Mouse (Mus musculus): ENCODE results near the gene Qrich2. TPM values are rescaled to one million over a fixed set of nuclear protein-coding genes. Genes with fewer than 3 reads are reported as not detected.

Qrich2 gene
- not detected for polyA plus RNA-seq (2014; fragmentation: Illumina TruSeq; extraction: RNeasy Lipid Tissue Mini Kit (QIAGEN cat#74804); ENCODE audit: low replicate concordance)

DNA sequence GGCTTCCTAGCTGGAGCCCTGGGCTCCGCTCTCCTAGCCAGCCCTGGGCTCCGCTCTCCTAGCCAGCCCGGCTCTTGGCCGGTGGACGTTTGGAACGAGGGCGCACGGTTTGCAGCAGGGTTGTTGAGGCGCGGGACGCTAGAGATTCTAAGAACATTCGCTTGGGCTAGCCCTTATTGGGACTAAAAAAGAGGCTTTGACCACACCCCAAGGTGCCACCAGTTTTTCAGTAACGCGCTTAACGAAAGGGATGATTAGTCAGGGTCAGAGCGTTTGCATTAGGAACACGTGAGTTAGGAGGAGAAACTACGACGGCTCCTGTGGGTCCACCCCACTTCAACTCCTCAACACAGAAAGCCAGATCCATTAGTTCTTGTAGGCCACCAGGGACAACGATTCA is at the start of gene Qrich2:
Gene Qrich2, minus strand, starts transcription at position 101 of the 400 bp plus-strand sequence.

DNA sequence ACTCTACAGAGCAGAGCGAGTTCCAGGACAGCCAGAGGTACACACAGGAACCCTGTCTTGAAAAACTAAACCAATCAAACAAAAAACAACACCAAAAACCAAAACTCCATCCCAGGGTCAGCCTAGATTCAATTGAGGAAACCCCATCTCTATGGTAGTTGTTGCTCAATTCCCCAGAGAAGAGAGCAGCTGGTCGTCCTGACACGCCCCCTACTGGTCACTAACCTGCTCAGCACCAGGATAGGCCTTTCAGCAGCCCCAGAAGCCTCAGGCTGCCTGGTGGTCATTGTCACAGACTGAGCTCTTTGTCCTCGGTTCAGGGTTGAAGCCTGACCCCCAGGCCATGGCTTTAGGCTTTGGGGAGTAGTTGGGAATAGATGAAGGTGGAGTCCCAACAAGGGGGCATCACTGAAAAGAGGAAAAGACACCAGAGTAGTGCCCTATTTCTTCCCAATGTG is 27.8 kb upstream of the Qrich2 start, which contains the start of gene Prpsap1:
Gene Prpsap1, minus strand, starts transcription at position 408 of the 458 bp plus-strand sequence.

DNA sequence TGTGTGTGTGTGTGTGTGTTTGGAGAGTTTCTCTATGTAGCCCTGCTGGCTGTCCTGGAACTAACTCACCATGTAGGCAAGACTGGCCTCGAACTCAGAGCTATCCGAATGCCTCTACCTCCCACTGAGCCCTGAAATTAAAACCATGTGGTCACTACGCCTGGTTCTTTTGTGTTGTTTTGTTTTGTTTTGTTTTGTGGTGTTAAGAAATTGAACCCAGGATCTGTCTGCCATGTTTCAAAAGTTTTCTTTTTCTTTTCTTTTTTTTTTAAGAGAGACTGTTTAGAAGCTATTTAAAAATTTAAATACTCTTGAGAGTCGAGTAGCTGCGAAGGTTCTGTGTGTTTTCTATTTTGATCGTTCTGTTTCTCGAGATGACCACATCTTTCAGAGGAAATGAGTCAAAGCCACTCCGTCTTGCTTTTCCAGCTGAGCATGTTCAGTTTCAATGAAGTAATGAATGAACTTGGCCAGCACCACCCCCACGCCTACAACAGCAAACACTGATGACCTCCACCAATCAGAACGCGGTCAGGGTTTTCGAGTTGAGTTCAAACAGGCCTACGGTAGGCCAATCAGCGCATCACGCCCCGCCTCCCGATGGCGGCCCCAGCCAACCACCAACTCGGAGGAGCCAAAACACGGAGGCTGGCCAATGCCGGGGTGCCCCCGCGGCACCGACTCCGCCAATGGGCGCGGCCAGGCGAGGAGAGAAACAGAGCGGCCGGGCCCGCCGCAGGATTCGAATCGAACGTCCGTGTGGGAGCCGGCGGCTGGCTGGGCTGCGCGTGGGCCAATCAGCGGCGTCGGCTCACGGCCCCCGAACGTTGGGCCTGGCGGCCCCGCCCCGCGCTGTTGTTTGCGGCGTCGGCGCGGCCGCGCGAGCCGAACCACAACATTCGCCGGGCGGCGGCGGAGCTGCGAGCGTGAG is 32.4 kb downstream of the Qrich2 start, which contains the start of gene Ubald2:
Gene Ubald2, plus strand, starts transcription at position 739 of the 931 bp plus-strand sequence.

DNA sequence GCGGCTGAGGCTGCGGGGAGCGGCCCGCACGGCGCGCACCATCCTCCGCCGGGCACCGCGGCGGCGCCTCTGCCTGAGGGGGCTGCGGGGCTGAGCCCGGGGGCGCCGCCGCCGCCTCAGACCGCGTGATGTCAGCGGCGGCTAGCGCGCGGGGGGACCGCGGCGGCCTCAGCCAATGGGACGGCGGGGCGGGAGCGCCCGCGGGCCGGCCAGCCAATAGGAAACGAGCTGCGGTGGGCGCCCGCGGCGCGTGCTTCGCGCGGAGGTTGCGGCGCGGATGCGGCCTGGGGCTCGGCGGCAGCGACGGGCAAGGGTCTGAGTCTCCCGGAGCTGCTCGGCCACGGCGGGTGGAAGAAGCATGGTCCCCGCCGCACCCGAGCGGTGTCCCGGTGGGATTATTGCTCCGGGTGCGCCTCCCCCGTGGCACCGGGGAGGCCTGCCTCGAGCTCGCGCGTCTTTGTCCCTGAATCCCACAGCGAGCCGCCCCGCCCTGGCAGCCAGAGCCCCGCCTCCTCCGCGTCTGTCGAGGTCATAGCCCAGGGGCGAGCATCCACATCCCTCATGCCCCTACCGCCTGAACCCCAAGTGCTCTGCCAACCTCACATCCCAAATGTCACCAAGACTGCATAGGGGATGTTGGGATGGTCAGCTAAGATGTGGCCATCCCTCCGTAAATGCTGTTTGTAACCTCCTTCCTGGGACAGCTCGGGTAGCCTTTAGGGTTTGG is 53.0 kb downstream of the Qrich2 start, which contains the start of gene Rnf157:
Gene Rnf157, minus strand, starts transcription at position 129 of the 727 bp plus-strand sequence.

Other genes with a start within 250 kb of the Qrich2 start
- not detected for gene Evpl, start 228.2 kb downstream of the Qrich2 start, polyA plus RNA-seq (2014; fragmentation: Illumina TruSeq; extraction: RNeasy Lipid Tissue Mini Kit (QIAGEN cat#74804); ENCODE audit: low replicate concordance)
- 4.7 TPM for gene Srp68, start 192.0 kb downstream of the Qrich2 start, polyA plus RNA-seq (2014; fragmentation: Illumina TruSeq; extraction: RNeasy Lipid Tissue Mini Kit (QIAGEN cat#74804); ENCODE audit: low replicate concordance)
- not detected for gene Galr2, start 185.3 kb downstream of the Qrich2 start, polyA plus RNA-seq (2014; fragmentation: Illumina TruSeq; extraction: RNeasy Lipid Tissue Mini Kit (QIAGEN cat#74804); ENCODE audit: low replicate concordance)
- gene Exoc7, start 159.0 kb downstream of the Qrich2 start, polyA plus RNA-seq (2014; fragmentation: Illumina TruSeq; extraction: RNeasy Lipid Tissue Mini Kit (QIAGEN cat#74804); ENCODE audit: low replicate concordance) = 2.3 TPM
- gene Foxj1, start 130.8 kb downstream of the Qrich2 start, polyA plus RNA-seq (2014; fragmentation: Illumina TruSeq; extraction: RNeasy Lipid Tissue Mini Kit (QIAGEN cat#74804); ENCODE audit: low replicate concordance) = not detected
- gene Rnf157, start 53.2 kb downstream of the Qrich2 start, polyA plus RNA-seq (2014; fragmentation: Illumina TruSeq; extraction: RNeasy Lipid Tissue Mini Kit (QIAGEN cat#74804); ENCODE audit: low replicate concordance) = 0.26 TPM
- 7.6 TPM for gene Ubald2, start 32.1 kb downstream of the Qrich2 start, polyA plus RNA-seq (2014; fragmentation: Illumina TruSeq; extraction: RNeasy Lipid Tissue Mini Kit (QIAGEN cat#74804); ENCODE audit: low replicate concordance)
- gene Prpsap1, start 28.0 kb upstream of the Qrich2 start, polyA plus RNA-seq (2014; fragmentation: Illumina TruSeq; extraction: RNeasy Lipid Tissue Mini Kit (QIAGEN cat#74804); ENCODE audit: low replicate concordance) = 84.6 TPM
- 0.85 TPM for gene Sphk1, start 64.7 kb upstream of the Qrich2 start, polyA plus RNA-seq (2014; fragmentation: Illumina TruSeq; extraction: RNeasy Lipid Tissue Mini Kit (QIAGEN cat#74804); ENCODE audit: low replicate concordance)
- gene Ube2o, start 115.2 kb upstream of the Qrich2 start, polyA plus RNA-seq (2014; fragmentation: Illumina TruSeq; extraction: RNeasy Lipid Tissue Mini Kit (QIAGEN cat#74804); ENCODE audit: low replicate concordance) = 0.78 TPM
- gene Aanat, start 120.2 kb upstream of the Qrich2 start, polyA plus RNA-seq (2014; fragmentation: Illumina TruSeq; extraction: RNeasy Lipid Tissue Mini Kit (QIAGEN cat#74804); ENCODE audit: low replicate concordance) = not detected
- gene Rhbdf2, start 160.8 kb upstream of the Qrich2 start, polyA plus RNA-seq (2014; fragmentation: Illumina TruSeq; extraction: RNeasy Lipid Tissue Mini Kit (QIAGEN cat#74804); ENCODE audit: low replicate concordance) = not detected
- gene Prcd, start 187.3 kb upstream of the Qrich2 start, polyA plus RNA-seq (2014; fragmentation: Illumina TruSeq; extraction: RNeasy Lipid Tissue Mini Kit (QIAGEN cat#74804); ENCODE audit: low replicate concordance) = not detected
- gene Cygb, start 188.1 kb upstream of the Qrich2 start, polyA plus RNA-seq (2014; fragmentation: Illumina TruSeq; extraction: RNeasy Lipid Tissue Mini Kit (QIAGEN cat#74804); ENCODE audit: low replicate concordance) = 0.22 TPM